Mouse (Mus musculus): Measurements from ENCODE around the gene Pygm. TPM values are rescaled to one million over a fixed set of nuclear protein-coding genes. Genes with fewer than 3 reads are reported as not detected.

Pygm gene
- polyA plus RNA-seq, 1 experiment from 2014 or later: 8.0 TPM

DNA sequence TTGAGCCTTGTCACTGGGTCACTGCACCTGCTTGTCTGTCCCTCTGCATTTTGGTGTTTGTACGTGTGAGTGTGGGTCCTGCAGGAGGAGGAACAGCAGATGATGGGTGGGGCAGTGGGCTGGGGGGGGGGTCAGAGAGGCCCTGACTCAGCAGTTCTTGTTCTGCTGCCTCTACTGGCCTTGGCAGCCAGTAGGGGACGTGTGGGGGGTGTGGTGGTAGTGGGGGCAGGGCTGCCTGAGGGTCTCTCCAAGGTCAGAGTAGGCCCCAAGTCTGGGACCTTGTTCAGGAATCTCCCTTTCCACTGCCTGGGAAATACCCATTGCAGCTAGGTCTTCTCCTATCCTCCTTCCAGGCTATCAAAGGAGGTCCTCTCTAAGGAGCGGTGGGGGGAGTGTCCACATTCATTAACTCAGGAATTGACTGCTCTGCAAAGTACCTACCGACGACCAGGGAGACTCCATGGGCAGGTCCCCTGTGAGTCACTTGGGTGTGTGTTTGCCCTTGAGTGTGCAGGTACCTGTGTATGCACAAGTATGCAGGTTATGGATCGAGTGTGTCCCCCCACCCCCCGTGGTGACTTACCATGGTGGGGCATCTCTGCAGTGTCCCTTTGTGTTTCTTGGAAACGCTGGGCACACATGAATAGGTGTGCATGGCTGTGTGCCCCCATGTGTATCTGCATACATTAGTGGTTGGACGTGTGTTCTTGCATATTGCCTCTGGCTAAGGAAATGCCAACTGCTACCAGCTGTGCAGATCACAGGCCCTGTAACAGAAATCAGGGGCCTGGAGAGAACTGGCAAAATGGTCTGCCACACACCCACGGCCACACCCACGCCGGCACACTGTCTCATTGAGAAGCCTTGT, 32.9 kb downstream of the Pygm start:
- H3K27ac ChIP-seq (replicated peaks): no peak overlapping the region
- peak; percentile 39 for ATAC-seq (ENCODE audit: low FRiP score, low TSS enrichment)
- no peak overlapping the region for H3K4me3 ChIP-seq (ENCODE audit: low read depth, low read length)
- peak; percentile 54 for DNase-seq (ENCODE audit: low spot score)
- H3K36me3 ChIP-seq (ENCODE audit: control insufficient read depth, insufficient read depth, low read length): no peaks in the 10 kb centered on the region; the same call in 1 of the 2 replicates
- H3K4me1 ChIP-seq (replicated peaks; ENCODE audit: control insufficient read depth, insufficient read depth): no peaks in the 10 kb centered on the region
- no peak overlapping the region for H3K9ac ChIP-seq (ENCODE audit: low read length)
- H3K9me3 ChIP-seq (ENCODE audit: control insufficient read depth, low read length): no peaks in the 10 kb centered on the region
- H3K27me3 ChIP-seq (ENCODE audit: control insufficient read depth, insufficient read depth, low read length): peaks cover 5% of the 10 kb centered on the region; the same call in 1 of the 2 replicates
- TF ChIP-seq EP300 (optimal IDR thresholded peaks at IDR 0.05): no peak
- TF ChIP-seq CTCF (IDR thresholded peaks at IDR 0.05; ENCODE audit: low read depth): no peak
- no peak overlapping the region for H3K4me2 ChIP-seq (replicated peaks; ENCODE audit: low read depth)
- WGBS: 55% methylated on average over 12 of the region's 12 CpGs

DNA sequence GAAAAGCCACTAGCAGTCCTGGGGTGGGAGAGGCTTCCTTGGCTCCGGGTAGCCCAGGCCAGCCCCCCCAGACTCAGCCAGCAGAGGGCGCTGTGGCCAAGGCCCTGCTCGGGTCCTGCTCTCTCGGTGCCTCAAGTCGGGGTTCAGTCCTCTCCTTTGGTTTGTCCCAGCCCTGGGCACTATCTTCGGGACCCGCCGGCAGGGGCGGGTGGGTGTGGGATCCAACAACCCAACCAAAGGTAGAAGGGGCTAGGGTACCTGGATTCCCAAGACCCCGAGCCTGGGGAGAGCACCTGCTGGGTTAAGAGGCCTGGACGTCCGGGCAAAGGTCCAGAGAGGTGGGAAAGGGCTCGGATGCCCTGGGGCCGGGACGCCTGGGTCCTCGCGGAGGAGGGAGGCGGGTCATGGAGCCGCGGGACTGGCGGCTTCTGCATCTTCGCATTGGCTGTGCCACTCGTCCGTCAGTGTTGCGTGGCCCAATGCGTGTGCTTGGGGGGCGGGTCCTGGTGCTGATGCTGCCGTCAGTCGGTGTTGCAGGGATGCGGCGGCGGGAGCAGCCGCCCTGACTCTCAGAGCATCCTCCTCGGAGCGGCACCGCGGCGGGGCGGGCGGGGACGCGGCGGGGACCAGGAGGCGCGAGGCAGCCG, 34.2 kb downstream of the Pygm start, which contains the start of gene Nrxn2:
Nrxn2 (plus strand) TSS at position 499 of the 647 bp plus-strand sequence.
- peak; percentile 89 for TF ChIP-seq CTCF (IDR thresholded peaks at IDR 0.05; ENCODE audit: low read depth)
- TF ChIP-seq EP300 (optimal IDR thresholded peaks at IDR 0.05): no peak
- no peak within 1 kb of the TSS for H3K27ac ChIP-seq (replicated peaks)
- peak; percentile 80 for ATAC-seq (ENCODE audit: low FRiP score, low TSS enrichment)
- peak within 1 kb of the TSS; percentile 56; the same call in 1 of the 2 replicates for H3K9ac ChIP-seq (ENCODE audit: low read length)
- H3K36me3 ChIP-seq (ENCODE audit: control insufficient read depth, insufficient read depth, low read length): no peaks in the 10 kb centered on the region; the same call in 1 of the 2 replicates
- H3K4me1 ChIP-seq (replicated peaks; ENCODE audit: control insufficient read depth, insufficient read depth): no peaks in the 10 kb centered on the region
- peak; percentile 83 for DNase-seq (ENCODE audit: low spot score)
- no peaks in the 10 kb centered on the region for H3K9me3 ChIP-seq (ENCODE audit: control insufficient read depth, low read length)
- peak within 1 kb of the TSS; percentile 75 for H3K4me2 ChIP-seq (replicated peaks; ENCODE audit: low read depth)
- peaks cover 5% of the 10 kb centered on the region; the same call in 1 of the 2 replicates for H3K27me3 ChIP-seq (ENCODE audit: control insufficient read depth, insufficient read depth, low read length)
- 0% methylated on average over 33 of the region's 46 CpGs for whole genome bisulfite sequencing
- H3K4me3 ChIP-seq (ENCODE audit: low read depth, low read length): peak within 1 kb of the TSS; percentile 29

DNA sequence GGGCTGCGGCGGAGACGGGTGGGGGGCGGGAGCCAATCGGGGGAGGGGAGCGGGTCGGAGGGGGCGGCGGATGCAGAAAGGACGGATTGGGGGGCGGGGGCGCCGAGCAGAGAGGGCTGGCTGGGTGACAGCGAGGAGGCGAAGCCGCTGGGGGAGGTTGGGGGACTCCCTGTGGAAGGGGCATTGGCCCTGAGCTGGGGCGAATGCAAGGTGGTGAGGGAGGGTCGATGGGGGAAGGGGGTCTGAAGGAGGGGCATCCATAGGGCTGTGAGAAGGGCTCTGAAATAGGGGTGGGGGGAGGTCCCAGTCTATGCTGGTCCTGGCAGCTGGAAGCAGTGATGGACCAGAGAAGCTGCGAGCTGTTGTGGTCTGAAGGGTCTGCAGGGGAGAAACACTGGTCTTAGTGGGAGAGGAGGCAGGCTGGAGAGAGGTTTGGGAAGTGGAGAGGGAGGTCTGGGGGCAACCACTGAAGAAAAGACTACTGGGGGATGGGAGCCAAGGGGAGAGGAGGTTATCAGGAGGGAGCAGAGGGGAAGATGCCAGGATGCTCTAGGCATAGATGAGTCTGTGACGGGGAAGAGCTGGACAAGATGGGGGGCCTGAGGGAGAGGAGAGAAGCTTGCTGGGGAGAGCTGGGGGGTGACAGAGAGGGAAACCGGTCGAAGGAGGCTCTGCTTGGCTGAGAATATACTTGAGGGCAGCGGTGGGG, 34.9 kb downstream of the Pygm start:
- TF ChIP-seq EP300 (optimal IDR thresholded peaks at IDR 0.05) (no peak), CTCF (IDR thresholded peaks at IDR 0.05; ENCODE audit: low read depth) (no peak)
- WGBS: 15% methylated on average over 15 of the region's 23 CpGs
- no peak overlapping the region; the same call in 1 of the 2 replicates for H3K4me2 ChIP-seq (replicated peaks; ENCODE audit: low read depth)
- H3K9me3 ChIP-seq (ENCODE audit: control insufficient read depth, low read length): no peaks in the 10 kb centered on the region
- no peaks in the 10 kb centered on the region for H3K36me3 ChIP-seq (ENCODE audit: control insufficient read depth, insufficient read depth, low read length)
- no peak overlapping the region for H3K9ac ChIP-seq (ENCODE audit: low read length)
- H3K27me3 ChIP-seq (ENCODE audit: control insufficient read depth, insufficient read depth, low read length): peaks cover 5% of the 10 kb centered on the region; the same call in 1 of the 2 replicates
- DNase-seq (ENCODE audit: low spot score) (no peak), ATAC-seq (ENCODE audit: low FRiP score, low TSS enrichment) (no peak)
- no peaks in the 10 kb centered on the region for H3K4me1 ChIP-seq (replicated peaks; ENCODE audit: control insufficient read depth, insufficient read depth)
- no peak overlapping the region for H3K27ac ChIP-seq (replicated peaks)
- peak overlapping the region; percentile 29 for H3K4me3 ChIP-seq (ENCODE audit: low read depth, low read length)

DNA sequence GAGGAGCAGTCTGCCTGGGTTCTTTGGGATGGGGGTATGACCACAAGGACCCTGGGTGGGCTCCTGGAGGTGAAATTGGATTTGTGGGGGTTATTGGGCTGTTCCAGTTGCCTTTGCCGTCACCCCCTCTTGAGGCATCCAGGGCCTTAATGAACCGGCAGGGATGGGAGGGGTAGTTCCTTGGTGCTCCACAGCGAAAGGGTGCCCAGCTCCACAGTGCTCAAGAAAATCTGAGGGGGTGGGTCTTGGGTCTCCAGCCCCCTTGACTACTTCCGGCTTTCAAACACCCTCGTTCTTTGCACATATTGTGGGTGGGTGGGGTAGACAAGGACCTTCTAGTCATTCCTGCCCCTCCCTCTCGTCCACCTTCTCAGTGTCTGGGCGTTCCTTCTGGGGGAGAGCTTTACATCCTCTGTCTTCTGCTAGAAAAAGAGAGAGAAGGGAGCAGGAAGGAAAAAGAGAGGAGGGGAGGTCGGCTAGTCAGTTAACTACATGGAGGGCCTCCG, 35.7 kb downstream of the Pygm start:
- 47% methylated on average over 9 of the region's 9 CpGs for WGBS
- TF ChIP-seq CTCF (IDR thresholded peaks at IDR 0.05; ENCODE audit: low read depth) (no peak), EP300 (optimal IDR thresholded peaks at IDR 0.05) (no peak)
- H3K27ac ChIP-seq (replicated peaks): no peak overlapping the region
- ATAC-seq (ENCODE audit: low FRiP score, low TSS enrichment): no peak
- no peak overlapping the region for H3K4me2 ChIP-seq (replicated peaks; ENCODE audit: low read depth)
- H3K36me3 ChIP-seq (ENCODE audit: control insufficient read depth, insufficient read depth, low read length): no peaks in the 10 kb centered on the region
- H3K27me3 ChIP-seq (ENCODE audit: control insufficient read depth, insufficient read depth, low read length): peaks cover 5% of the 10 kb centered on the region; the same call in 1 of the 2 replicates
- H3K4me1 ChIP-seq (replicated peaks; ENCODE audit: control insufficient read depth, insufficient read depth): no peaks in the 10 kb centered on the region
- H3K9ac ChIP-seq (ENCODE audit: low read length): no peak overlapping the region
- H3K4me3 ChIP-seq (ENCODE audit: low read depth, low read length): no peak overlapping the region
- no peaks in the 10 kb centered on the region for H3K9me3 ChIP-seq (ENCODE audit: control insufficient read depth, low read length)
- no peak for DNase-seq (ENCODE audit: low spot score)

DNA sequence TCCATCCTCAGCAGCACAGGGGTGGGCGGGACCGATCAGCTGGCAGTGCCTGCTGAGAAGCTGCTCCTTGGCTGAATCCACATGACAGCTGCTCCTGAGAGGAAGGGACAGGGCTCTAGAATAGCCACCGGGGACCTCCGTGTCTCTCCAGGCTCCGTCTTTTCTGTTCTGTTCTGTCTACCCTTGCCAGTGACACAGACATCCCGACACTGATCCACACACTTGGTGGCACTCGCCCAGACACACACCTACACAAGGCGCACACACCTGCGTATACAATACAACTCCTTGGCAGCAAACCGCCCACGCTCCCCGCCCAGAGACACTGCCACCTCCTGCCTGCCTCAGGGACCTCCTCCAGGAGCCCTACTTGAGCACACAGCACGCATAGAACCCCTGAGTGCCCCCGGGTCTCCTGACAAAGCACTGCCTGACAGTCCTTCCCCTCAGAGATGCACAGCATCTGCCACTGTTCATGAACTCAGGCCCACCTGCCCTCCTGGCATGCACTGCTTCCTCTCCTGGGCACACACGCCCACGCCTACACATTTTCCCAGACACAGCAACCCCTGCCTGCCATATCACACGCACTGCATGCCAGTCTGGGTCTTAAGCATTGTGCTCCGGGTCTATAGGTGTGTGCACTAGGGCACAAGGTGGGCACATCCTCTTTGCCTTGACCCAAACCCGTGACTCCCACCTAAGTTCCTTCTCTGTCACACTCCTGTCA, 36.4 kb downstream of the Pygm start:
- ATAC-seq (ENCODE audit: low FRiP score, low TSS enrichment): no peak
- peaks cover 5% of the 10 kb centered on the region; the same call in 1 of the 2 replicates for H3K27me3 ChIP-seq (ENCODE audit: control insufficient read depth, insufficient read depth, low read length)

More for the DNA sequence above, 36.4 kb downstream of the Pygm start:
- H3K36me3 ChIP-seq (ENCODE audit: control insufficient read depth, insufficient read depth, low read length): no peaks in the 10 kb centered on the region
- no peak overlapping the region for H3K4me3 ChIP-seq (ENCODE audit: low read depth, low read length)
- no peak for TF ChIP-seq CTCF (IDR thresholded peaks at IDR 0.05; ENCODE audit: low read depth)
- TF ChIP-seq EP300 (optimal IDR thresholded peaks at IDR 0.05): no peak
- no peaks in the 10 kb centered on the region for H3K9me3 ChIP-seq (ENCODE audit: control insufficient read depth, low read length)
- H3K4me2 ChIP-seq (replicated peaks; ENCODE audit: low read depth): no peak overlapping the region
- no peak overlapping the region for H3K27ac ChIP-seq (replicated peaks)
- no peaks in the 10 kb centered on the region for H3K4me1 ChIP-seq (replicated peaks; ENCODE audit: control insufficient read depth, insufficient read depth)
- no peak for DNase-seq (ENCODE audit: low spot score)
- no peak overlapping the region for H3K9ac ChIP-seq (ENCODE audit: low read length)
- WGBS: 51% methylated on average over 19 of the region's 19 CpGs

Data from stomach, postnatal 0 days (tissue).